Mouse (Mus musculus) adrenal gland, postnatal 4 days (tissue): Measurements from ENCODE around the gene Mst1. TPM values are rescaled to one million over a fixed set of nuclear protein-coding genes. Genes with fewer than 3 reads are reported as not detected.

Experiments
- DNase-seq, 2 experiments: peaks; one replicate each; pipeline ENCODE4 v3.0.0; 2021 to 2022; ENCODE audit warnings: low spot score in 2 of 2, mixed read lengths in 2 of 2
- long read RNA-seq, 2 experiments: library from polyadenylated mRNA; stranded (forward); transcript quantifications; one replicate each; pipeline ENCODE4 v2.0.0; 2021
- total RNA-seq, 2 experiments: library from RNA; stranded (reverse); gene quantifications; 2 replicates each; pipeline ENCODE4 v1.2.3; 2021

Gene Mst1
- 10 to 100 TPM in 1 of 2 experiments, under 1 TPM in 1; 0.67 to 10.3 TPM for total RNA-seq
- long read RNA-seq, experiment 1, transcript Mst1-201 (18 exons, 2,262 nt), result major isoform, 6 of 10 reads
- long read RNA-seq, experiment 1, partial matches to known transcripts, result 0 of 10 reads
- long read RNA-seq, experiment 1, other reads (novel, unspliced or antisense), result 4 of 10 reads
- long read RNA-seq, experiment 2, partial matches to known transcripts, result 1 of 1 reads
- long read RNA-seq, experiment 2, other reads (novel, unspliced or antisense), result 0 of 1 reads

GRCm38 (mm10) chr9:108080168-108080567 is at the start of gene Mst1:
Gene Mst1, plus strand, starts transcription at chr9:108080436.
- no peak for DNase-seq

- DNase-seq, result no peak
These were observed 48.1 kb upstream of the Mst1 start for GRCm38 (mm10) chr9:108032126-108032525.

GRCm38 (mm10) chr9:108035331-108036156 is 44.7 kb upstream of the Mst1 start:
- no peak for DNase-seq

- DNase-seq, result no peak
These were observed 35.3 kb upstream of the Mst1 start for GRCm38 (mm10) chr9:108044751-108045492.

- DNase-seq, result no peak
These were observed 33.7 kb upstream of the Mst1 start for GRCm38 (mm10) chr9:108046582-108046981.

- DNase-seq, result no peak
These were observed 32.4 kb upstream of the Mst1 start for GRCm38 (mm10) chr9:108047601-108048565.

GRCm38 (mm10) chr9:108048566-108048955 is 31.7 kb upstream of the Mst1 start:
- DNase-seq, result no peak

- DNase-seq, result peak; percentile 83 to 92
These were observed 31.2 kb upstream of the Mst1 start, which contains the start of gene Gmppb for GRCm38 (mm10) chr9:108049016-108049455. Gene Gmppb, plus strand, starts transcription at chr9:108049242.

- DNase-seq, result no peak
These were observed 30.5 kb upstream of the Mst1 start for GRCm38 (mm10) chr9:108049561-108050251.

- no peak for DNase-seq
These were observed 28.9 kb upstream of the Mst1 start for GRCm38 (mm10) chr9:108051184-108051930.

- DNase-seq, result no peak
These were observed 28.4 kb upstream of the Mst1 start for GRCm38 (mm10) chr9:108051931-108052220.

GRCm38 (mm10) chr9:108052411-108052810 is 27.8 kb upstream of the Mst1 start:
- DNase-seq, result no peak

- peak; percentile 94 for DNase-seq
These were observed 27.2 kb upstream of the Mst1 start, which contains the start of gene Amigo3 for GRCm38 (mm10) chr9:108052885-108053664. Gene Amigo3, plus strand, starts transcription at chr9:108053159.

- DNase-seq, result no peak
These were observed 26.5 kb upstream of the Mst1 start for GRCm38 (mm10) chr9:108053665-108054225.

- no peak for DNase-seq
These were observed 25.8 kb upstream of the Mst1 start for GRCm38 (mm10) chr9:108054331-108055040.

GRCm38 (mm10) chr9:108055061-108055460 is 25.2 kb upstream of the Mst1 start:
- no peak for DNase-seq

- DNase-seq, result no peak
These were observed 24.5 kb upstream of the Mst1 start for GRCm38 (mm10) chr9:108055661-108056237.
